Mouse (Mus musculus) limb, embryonic 14.5 days (tissue): ENCODE results near the gene Bnc1. TPM values are rescaled to one million over a fixed set of nuclear protein-coding genes. Genes with fewer than 3 reads are reported as not detected.
A peak's percentile ranks its signal among the peaks of the same experiment; 100 is the strongest.

Experiments
- ATAC-seq: fragments of 200-750 bp; cut with Nextera tagmentation; 2 replicates; pipeline ENCODE4 v1.8.0; 2017; ENCODE audit warnings: low read depth, moderate number of reproducible peaks, moderate TSS enrichment; ENCODE audit not compliant: low FRiP score
- DNase-seq: peaks from one replicate; pipeline ENCODE4 v3.0.0-alpha.2; 2015; ENCODE audit warnings: low spot score
- H3K27ac ChIP-seq: fragments of 300-500 bp; sonication (generic); replicated peaks from 2 replicates; pipeline ENCODE4 v1.5.1; 2014; ENCODE audit warnings: low read depth, mild to moderate bottlenecking, low read length, moderate library complexity, mixed read lengths
- H3K27me3 ChIP-seq: fragments of 300-500 bp; sonication (generic); 2 replicates; pipeline ENCODE4 v1.6.1; 2014; ENCODE audit warnings: low read length, mixed read lengths; ENCODE audit not compliant: control insufficient read depth, insufficient read depth
- H3K36me3 ChIP-seq: fragments of 300-500 bp; sonication (generic); 2 replicates; pipeline ENCODE4 v1.6.1; 2014; ENCODE audit warnings: mild to moderate bottlenecking, low read length, moderate library complexity, mixed read lengths; ENCODE audit not compliant: control insufficient read depth, insufficient read depth
- H3K4me1 ChIP-seq: fragments of 300-500 bp; sonication (generic); 2 replicates; pipeline ENCODE4 v1.6.1; 2014; ENCODE audit warnings: antibody characterized with exemption, low read length, mixed read lengths; ENCODE audit not compliant: control insufficient read depth, insufficient read depth
- H3K4me2 ChIP-seq: fragments of 300-500 bp; sonication (generic); replicated peaks from 2 replicates; pipeline ENCODE4 v1.6.1; 2014; ENCODE audit warnings: low read depth, mild to moderate bottlenecking, low read length, moderate library complexity; ENCODE audit not compliant: severe bottlenecking
- H3K4me3 ChIP-seq: fragments of 300-500 bp; sonication (generic); replicated peaks from 2 replicates; pipeline ENCODE4 v1.5.1; 2014; ENCODE audit warnings: low read length
- H3K9ac ChIP-seq: fragments of 300-500 bp; sonication (generic); 2 replicates; pipeline ENCODE4 v1.6.1; 2014; ENCODE audit warnings: mild to moderate bottlenecking, low read depth, low read length, moderate library complexity; ENCODE audit not compliant: severe bottlenecking
- H3K9me3 ChIP-seq: fragments of 300-500 bp; sonication (generic); 2 replicates; pipeline ENCODE4 v1.6.1; 2016; ENCODE audit warnings: low read length; ENCODE audit not compliant: control insufficient read depth
- POLR2A ChIP-seq: fragments of 200-500 bp; IDR thresholded peaks from 2 replicates; pipeline ENCODE4 v1.8.0; 2012; ENCODE audit warnings: inconsistent platforms, mild to moderate bottlenecking, moderate library complexity, borderline replicate concordance; ENCODE audit not compliant: insufficient read depth, insufficient read length; ENCODE audit errors: extremely low read depth
- WGBS: fragments of 180-500 bp; shearing (Covaris S2); extraction: QIAGEN DNeasy Blood & Tissue Kit; methylation state at CpG from one replicate; pipeline ENCODE4 v1.1.7; 2014; 5-methylcytosine and 5-hydroxymethylcytosine counted together
- polyA plus RNA-seq, 2 experiments: library from polyadenylated mRNA; depleted of rRNA in 1 of 2; stranded (reverse) in 1 of 2; unstranded in 1 of 2; fragments of >200 nt; fragmentation: Nextera tagmentation in 1 of 2; extraction: Ambion mirVana in 1 of 2; gene quantifications; 2 replicates each; pipeline versions ENCODE4 v1.2.1 to v1.2.3; 2012 to 2014

Bnc1 gene
- polyA plus RNA-seq, 2 experiments, result 2.2 to 2.5 TPM

- Histone ChIP-seq H3K36me3 (no peaks in the 10 kb centered on the region), H3K27me3 (no peaks in the 10 kb centered on the region), H3K4me3 (no peak overlapping the region), H3K9me3 (no peaks in the 10 kb centered on the region), H3K4me2 (no peak overlapping the region), H3K9ac (no peak overlapping the region), H3K4me1 (no peaks in the 10 kb centered on the region; the same call in 1 of the 2 replicates), H3K27ac (no peak overlapping the region)
- no peak for ATAC-seq
- TF ChIP-seq POLR2A, result no peak
- DNase-seq, result no peak
- 56% methylated on average over 2 of the region's 2 CpGs for WGBS
Measured at GRCm38 (mm10) chr7:82007151-82007550, 15.1 kb upstream of the Bnc1 start.

- no peak overlapping the region for H3K4me3 ChIP-seq
- no peaks in the 10 kb centered on the region for H3K36me3 ChIP-seq
- no peak for TF ChIP-seq POLR2A
- no peak overlapping the region for H3K4me2 ChIP-seq
- DNase-seq, result no peak
- H3K27me3 ChIP-seq, result peaks cover 3% of the 10 kb centered on the region; the same call in 1 of the 2 replicates
- H3K4me1 ChIP-seq, result peaks cover 8% of the 10 kb centered on the region
- no peak for ATAC-seq
- no peak overlapping the region for H3K9ac ChIP-seq
- H3K9me3 ChIP-seq, result no peaks in the 10 kb centered on the region
- WGBS, result 27% methylated on average over 2 of the region's 2 CpGs
- no peak overlapping the region for H3K27ac ChIP-seq
Measured at GRCm38 (mm10) chr7:82004228-82004627, 12.1 kb upstream of the Bnc1 start.

- DNase-seq, result peak; percentile 47
- 24% methylated on average over 2 of the region's 2 CpGs for WGBS
- no peak; the same call in 1 of the 2 replicates for ATAC-seq
- Histone ChIP-seq H3K4me2 (peak overlapping the region; percentile 17; the same call in 1 of the 2 replicates), H3K27me3 (peaks cover 15% of the 10 kb centered on the region), H3K36me3 (no peaks in the 10 kb centered on the region), H3K4me3 (no peak overlapping the region), H3K9ac (no peak overlapping the region), H3K9me3 (no peaks in the 10 kb centered on the region), H3K27ac (no peak overlapping the region), H3K4me1 (peaks cover 13% of the 10 kb centered on the region)
- no peak for TF ChIP-seq POLR2A
Measured at GRCm38 (mm10) chr7:81999816-82000215, 7.7 kb upstream of the Bnc1 start.

- Histone ChIP-seq H3K4me3 (no peak overlapping the region), H3K36me3 (no peaks in the 10 kb centered on the region), H3K27ac (no peak overlapping the region), H3K4me1 (peaks cover 13% of the 10 kb centered on the region), H3K27me3 (peaks cover 20% of the 10 kb centered on the region), H3K9me3 (no peaks in the 10 kb centered on the region), H3K4me2 (0 out of 2 replicates have a peak overlapping the region, but pooled peaks have one; percentile 17), H3K9ac (no peak overlapping the region)
- no peak for DNase-seq
- no peak for TF ChIP-seq POLR2A
- ATAC-seq, result peak; percentile 30; the same call in 1 of the 2 replicates
- 6% methylated on average over 7 of the region's 7 CpGs for whole genome bisulfite sequencing
Measured at GRCm38 (mm10) chr7:81999372-81999771, 7.3 kb upstream of the Bnc1 start.

GRCm38 (mm10) chr7:81995975-81996374 is 3.9 kb upstream of the Bnc1 start:
- WGBS, result 10% methylated on average over 9 of the region's 9 CpGs
- Histone ChIP-seq H3K9ac (no peak overlapping the region), H3K4me1 (peaks cover 16% of the 10 kb centered on the region), H3K27me3 (peaks cover 46% of the 10 kb centered on the region), H3K4me3 (no peak overlapping the region), H3K27ac (no peak overlapping the region), H3K36me3 (no peaks in the 10 kb centered on the region), H3K9me3 (no peaks in the 10 kb centered on the region), H3K4me2 (no peak overlapping the region)
- no peak for ATAC-seq
- no peak for TF ChIP-seq POLR2A
- DNase-seq, result peak; percentile 40

- H3K4me1 ChIP-seq, result peaks cover 16% of the 10 kb centered on the region
- no peak overlapping the region for H3K4me3 ChIP-seq
- peaks cover 52% of the 10 kb centered on the region for H3K27me3 ChIP-seq
- DNase-seq, result no peak
- H3K9ac ChIP-seq, result no peak overlapping the region
- ATAC-seq, result no peak
- H3K27ac ChIP-seq, result no peak overlapping the region
- no peak overlapping the region for H3K4me2 ChIP-seq
- no peaks in the 10 kb centered on the region for H3K9me3 ChIP-seq
- no peaks in the 10 kb centered on the region for H3K36me3 ChIP-seq
- TF ChIP-seq POLR2A, result no peak
- WGBS, result 85% methylated on average over 6 of the region's 6 CpGs
Measured at GRCm38 (mm10) chr7:81995126-81995525, 3.0 kb upstream of the Bnc1 start.
